Mouse (Mus musculus) left cerebral cortex, adult 18-20 months (tissue): Measurements from ENCODE around the gene Wdtc1. TPM values are rescaled to one million over a fixed set of nuclear protein-coding genes. Genes with fewer than 3 reads are reported as not detected.

Experiments used
- DNase-seq, 2 experiments: peaks; one replicate each; pipeline ENCODE4 v3.0.0; 2021 to 2022; ENCODE audit warnings: low spot score in 2 of 2, mixed read lengths in 1 of 2
- total RNA-seq, 2 experiments: library from RNA; stranded (reverse); gene quantifications; 2 replicates each; pipeline ENCODE4 v1.2.3; 2021

Wdtc1 gene
- total RNA-seq, 2 experiments from 2014 or later: 61.2 to 68.1 TPM

DNA sequence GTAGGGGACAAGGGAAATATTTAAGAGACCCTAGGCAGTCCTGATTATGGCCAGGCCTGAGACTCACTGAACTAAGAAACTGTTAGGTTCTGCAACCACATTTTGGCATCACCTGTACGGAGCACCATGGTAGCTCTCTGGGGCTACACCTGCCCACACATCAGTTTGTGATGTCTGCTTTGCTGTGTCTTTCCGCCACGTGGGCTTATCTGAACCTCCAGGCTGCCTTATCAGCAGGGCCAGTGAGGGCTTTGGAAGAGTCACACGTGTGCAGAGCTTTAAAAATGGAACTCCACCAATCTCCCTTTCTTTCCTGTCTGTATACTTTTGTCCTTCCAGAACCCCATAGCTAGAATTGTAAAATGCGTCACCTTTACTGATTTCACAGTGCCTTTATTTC, 67.3 kb downstream of the Wdtc1 start:
- no peak for DNase-seq

DNA sequence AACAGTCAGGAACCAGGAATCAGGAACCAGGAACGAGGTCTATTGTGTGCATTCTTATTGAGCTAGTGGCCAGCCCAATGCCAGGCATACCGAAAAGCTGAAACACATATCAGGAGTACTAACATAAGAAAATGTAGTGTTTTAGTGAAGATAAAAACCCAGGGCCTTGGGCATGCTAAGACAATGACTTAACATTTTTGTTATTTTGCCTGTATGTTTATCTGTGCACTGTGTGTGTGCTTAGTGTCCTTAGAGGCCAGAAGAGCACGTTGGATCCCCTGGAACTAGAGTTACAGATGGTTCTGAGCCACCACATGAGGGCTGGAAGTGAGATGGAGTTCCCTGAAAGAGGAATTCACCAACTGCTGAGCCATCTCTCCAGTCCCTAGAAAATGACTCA, 68.0 kb downstream of the Wdtc1 start:
- no peak for DNase-seq

- no peak for DNase-seq
These were observed 70.6 kb downstream of the Wdtc1 start for GRCm38 (mm10) chr4:133282656-133283055.

GRCm38 (mm10) chr4:133281951-133282481, 71.3 kb downstream of the Wdtc1 start:
- no peak for DNase-seq

GRCm38 (mm10) chr4:133281513-133281912, 71.8 kb downstream of the Wdtc1 start:
- no peak for DNase-seq

- DNase-seq: no peak
These were observed 74.8 kb downstream of the Wdtc1 start for GRCm38 (mm10) chr4:133278482-133278881.

GRCm38 (mm10) chr4:133278067-133278466, 75.2 kb downstream of the Wdtc1 start:
- DNase-seq: no peak

- peak; percentile 95 to 96 for DNase-seq
These were observed 75.9 kb downstream of the Wdtc1 start, which contains the start of gene Tmem222 for GRCm38 (mm10) chr4:133277104-133278026. Gene Tmem222, minus strand, starts transcription at chr4:133277792.

GRCm38 (mm10) chr4:133270929-133271328, 82.4 kb downstream of the Wdtc1 start:
- DNase-seq: no peak

GRCm38 (mm10) chr4:133269596-133269995, 83.7 kb downstream of the Wdtc1 start:
- DNase-seq: no peak

GRCm38 (mm10) chr4:133268931-133269330, 84.3 kb downstream of the Wdtc1 start:
- DNase-seq: no peak

DNA sequence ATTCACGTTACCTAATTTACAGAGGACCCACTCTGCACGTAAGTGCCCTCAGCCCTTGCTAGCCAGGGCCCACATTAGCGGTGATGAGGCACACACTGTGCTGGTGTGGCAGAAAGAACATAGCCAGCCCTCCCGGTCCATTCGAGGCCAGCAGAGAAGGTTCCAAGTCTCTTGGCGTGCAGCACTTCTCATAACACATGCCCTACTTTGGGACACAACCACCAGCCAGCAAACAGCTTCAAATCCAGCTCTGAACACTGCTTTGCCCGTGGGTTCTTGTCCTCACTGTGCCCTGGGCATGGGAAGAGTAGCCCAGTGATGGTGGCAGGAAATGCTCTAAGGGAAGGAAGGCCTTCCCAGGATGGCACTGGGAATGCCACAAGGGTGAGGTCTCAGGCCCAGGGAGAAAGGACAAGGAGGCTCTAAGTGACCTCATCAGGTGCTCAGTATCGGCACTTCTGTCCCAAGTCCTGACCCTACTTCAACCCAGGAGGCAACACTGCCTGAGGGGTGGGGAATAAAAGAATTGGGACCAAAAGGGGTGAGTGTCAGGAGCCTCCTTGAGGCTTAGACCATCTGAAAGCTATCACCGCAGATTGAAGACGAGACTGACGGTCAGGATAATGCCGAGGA, 86.9 kb downstream of the Wdtc1 start:
- DNase-seq: no peak

GRCm38 (mm10) chr4:133265759-133266158, 87.5 kb downstream of the Wdtc1 start:
- no peak for DNase-seq

DNA sequence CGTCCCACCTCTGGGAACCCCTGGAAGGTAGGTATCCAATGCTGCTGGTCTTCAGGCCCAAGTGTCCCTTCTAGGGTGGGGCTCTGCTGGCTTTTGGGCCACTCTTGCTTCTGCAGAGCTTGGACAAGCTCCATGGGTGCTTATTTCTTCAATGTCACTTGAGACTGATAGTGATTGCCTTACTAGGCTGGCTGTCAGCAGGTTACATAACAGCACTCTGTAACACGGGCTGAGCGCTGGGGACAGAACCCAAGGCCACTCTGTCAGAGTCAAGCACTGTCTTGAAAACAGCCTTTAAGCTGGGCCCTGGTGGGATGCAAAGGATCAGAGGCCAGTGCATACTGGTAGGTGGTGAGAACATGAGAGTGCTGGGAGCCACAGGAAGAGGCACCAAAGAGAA, 88.0 kb downstream of the Wdtc1 start:
- DNase-seq: no peak

DNA sequence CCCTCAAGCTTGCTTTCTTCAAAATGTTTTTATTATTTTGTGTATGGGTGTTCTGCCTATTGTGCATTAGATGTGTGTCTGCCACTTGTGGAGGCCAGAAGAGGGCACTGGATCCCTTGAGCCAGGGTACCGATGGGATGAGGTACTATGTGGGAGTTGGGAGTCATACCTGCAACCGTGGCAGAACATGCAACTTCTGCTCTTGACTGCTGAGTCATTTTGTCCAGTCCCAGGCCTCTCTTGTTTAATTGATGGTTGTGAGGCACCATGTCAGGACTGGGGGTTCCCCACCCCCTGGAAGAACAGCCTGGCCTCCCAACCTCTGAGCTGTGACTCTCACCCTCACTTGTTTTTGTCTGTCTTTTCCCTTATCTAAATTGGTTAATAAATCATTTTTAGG, 88.7 kb downstream of the Wdtc1 start:
- no peak for DNase-seq

DNA sequence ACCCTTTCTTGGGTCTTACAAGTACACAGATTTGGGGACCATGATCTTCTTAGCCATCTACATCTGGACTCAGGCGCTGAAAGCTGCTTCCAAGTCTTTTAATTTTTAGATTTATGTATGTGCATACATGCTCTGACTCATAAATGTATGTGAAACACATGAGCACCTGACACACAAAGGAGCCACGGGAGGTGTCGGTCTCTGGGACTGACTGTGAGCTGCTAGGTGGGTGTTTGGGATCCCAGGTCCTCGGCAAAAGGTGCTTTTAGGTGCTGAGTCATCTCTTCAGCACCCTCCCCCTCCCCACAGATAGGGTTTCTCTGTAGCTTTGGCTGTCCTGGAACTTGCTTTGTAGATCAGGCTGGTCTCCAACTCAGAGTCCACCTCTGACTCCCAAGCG, 89.5 kb downstream of the Wdtc1 start:
- DNase-seq: no peak

DNA sequence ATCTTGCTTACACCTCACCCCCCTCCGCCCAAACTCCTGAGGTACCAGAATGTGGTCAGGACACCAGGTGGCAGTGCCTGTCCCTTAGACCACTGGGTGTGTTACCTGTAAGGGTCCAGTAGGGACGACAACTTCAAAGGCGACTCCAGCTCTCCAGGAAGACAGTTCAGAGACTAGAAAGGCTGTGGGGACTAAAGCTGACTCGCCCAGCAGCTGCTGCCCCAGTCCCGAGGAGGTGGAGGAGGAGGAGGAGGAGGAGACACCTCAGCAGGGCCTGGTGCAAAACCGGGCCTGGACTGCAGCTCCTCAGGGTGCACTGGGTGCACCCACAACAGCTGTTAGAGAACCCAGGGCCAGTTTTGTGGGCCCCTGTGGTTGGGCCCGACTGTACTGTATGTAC, 90.4 kb downstream of the Wdtc1 start, which contains the start of gene Sytl1:
Gene Sytl1 (minus strand): TSS at position 232 of the 400 bp plus-strand sequence.
- DNase-seq: no peak

GRCm38 (mm10) chr4:133262375-133262765, 90.9 kb downstream of the Wdtc1 start:
- DNase-seq: no peak

GRCm38 (mm10) chr4:133261641-133262374, 91.5 kb downstream of the Wdtc1 start:
- no peak for DNase-seq

GRCm38 (mm10) chr4:133257798-133258408, 95.4 kb downstream of the Wdtc1 start:
- no peak for DNase-seq

- DNase-seq: no peak
These were observed 96.1 kb downstream of the Wdtc1 start for GRCm38 (mm10) chr4:133257230-133257629.
